Mouse (Mus musculus): ENCODE measurements at regions not wholly inside any gene's neighbourhood (a gene's known extent, or its start where the extent isn't known, plus 50 kb on each side); places are given as distances from the start of the nearest gene placed in this dataset.

DNA sequence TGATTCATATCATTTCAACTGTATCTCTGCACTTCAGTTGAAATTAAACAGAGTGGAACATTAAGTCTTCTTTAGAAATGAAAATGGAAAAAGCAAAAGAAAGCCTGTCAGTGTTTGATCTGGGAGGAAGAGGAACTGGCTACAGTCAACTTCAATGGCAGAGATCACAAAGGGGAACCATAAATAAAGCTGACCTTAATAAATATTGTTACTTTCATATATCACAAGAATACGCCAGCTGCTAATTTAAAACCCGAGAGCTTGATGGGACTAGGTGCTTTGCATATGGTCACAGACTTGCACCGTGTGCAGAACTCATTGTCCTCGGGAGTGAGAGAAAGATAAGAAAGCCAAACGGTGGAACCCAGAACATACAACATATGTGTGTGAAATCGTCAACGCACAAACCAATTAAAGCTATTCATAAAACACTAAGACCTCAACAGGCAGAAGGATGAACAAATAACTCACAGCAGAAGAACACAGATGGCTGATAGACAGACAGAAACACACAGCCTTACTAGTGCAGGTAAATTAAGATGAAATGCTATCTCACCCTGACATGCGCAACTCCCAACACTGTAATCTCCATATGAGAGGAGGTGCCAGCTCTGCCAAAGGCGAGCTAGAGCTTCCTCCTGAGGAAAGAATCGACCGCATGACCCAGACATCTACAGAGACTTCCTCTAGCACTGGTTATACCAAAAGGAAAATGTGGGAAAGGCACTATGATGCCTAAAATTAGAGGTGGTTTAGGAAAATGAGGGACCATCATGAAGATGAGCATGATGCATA lies 189.9 kb downstream of the Hlx start:
- TF ChIP-seq SIN3A (IDR thresholded peaks at IDR 0.05; ENCODE audit: low read length) (no peak), ZMIZ1 (IDR thresholded peaks at IDR 0.05; ENCODE audit: low read depth, low read length) (no peak), TCF12 (IDR thresholded peaks at IDR 0.05; ENCODE audit: low read depth, low read length) (no peak), MAX (IDR thresholded peaks at IDR 0.05; ENCODE audit: low read length) (no peak), HCFC1 (IDR thresholded peaks at IDR 0.05; ENCODE audit: low read depth, low read length) (no peak), USF2 (IDR thresholded peaks at IDR 0.05; ENCODE audit: borderline replicate concordance in 1 of 2, insufficient read depth in 1 of 2, low read depth in 1 of 2, low read length in 2 of 2) (no peak), MYB (IDR thresholded peaks at IDR 0.05; ENCODE audit: low read depth, low read length) (no peak), POLR2AphosphoS2 (IDR thresholded peaks at IDR 0.05; ENCODE audit: low read length) (no peak), POLR2A (IDR thresholded peaks at IDR 0.05; ENCODE audit: control insufficient read depth in 1 of 2, insufficient read depth in 1 of 2, low read depth in 1 of 2, low read length in 2 of 2, poor library complexity in 1 of 2) (no peak)
- Histone ChIP-seq H3K9me3 (replicated peaks; ENCODE audit: insufficient read depth, low read length) (no peaks in the 10 kb centered on the region), H3K27me3 (ENCODE audit: control insufficient read depth in 1 of 2, insufficient read depth in 2 of 2, low read length in 2 of 2) (no peaks in the 10 kb centered on the region), H3K79me2 (ENCODE audit: control insufficient read depth, insufficient read depth, low read length, poor library complexity) (no peaks in the 10 kb centered on the region), H3K4me1 (ENCODE audit: control insufficient read depth in 1 of 2, insufficient read depth in 2 of 2, low read length in 2 of 2) (no peaks in the 10 kb centered on the region), H3K36me3 (ENCODE audit: control insufficient read depth in 1 of 2, insufficient read depth in 2 of 2, low read length in 2 of 2) (no peaks in the 10 kb centered on the region), H3K4me3 (ENCODE audit: control insufficient read depth in 1 of 2, insufficient read depth in 1 of 2, low read depth in 2 of 2, low read length in 2 of 2) (no peak overlapping the region), H3K27ac (ENCODE audit: control insufficient read depth, low read depth, low read length) (no peak overlapping the region), H3K9ac (ENCODE audit: control insufficient read depth, low read depth, low read length, poor library complexity, severe bottlenecking) (no peak overlapping the region)
- DNase-seq (ENCODE audit: low read depth, low spot score) = no peak

DNA sequence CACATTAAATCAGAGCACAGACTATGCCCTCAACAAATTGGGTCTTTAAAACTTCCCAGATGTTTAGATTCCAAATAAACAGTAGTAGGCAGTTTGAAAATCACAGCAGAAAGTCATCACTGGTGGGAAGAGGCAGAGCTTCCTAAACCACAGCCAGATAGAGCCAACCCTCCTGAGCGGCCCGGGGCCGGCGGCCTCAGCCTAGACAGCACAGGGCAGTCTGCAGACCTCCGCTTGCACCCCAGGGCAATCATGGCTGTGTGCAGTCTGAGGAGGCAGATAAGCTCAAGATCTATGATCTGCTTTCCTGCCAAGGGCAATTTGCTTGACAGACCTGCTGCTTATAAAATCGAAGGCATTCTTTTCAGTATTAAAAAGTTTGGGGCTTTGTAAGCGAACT lies 192.6 kb downstream of the Hlx start:
- Histone ChIP-seq H3K36me3 (ENCODE audit: control insufficient read depth in 1 of 2, insufficient read depth in 2 of 2, low read length in 2 of 2) (no peaks in the 10 kb centered on the region), H3K4me3 (ENCODE audit: control insufficient read depth in 1 of 2, insufficient read depth in 1 of 2, low read depth in 2 of 2, low read length in 2 of 2) (no peak overlapping the region), H3K79me2 (ENCODE audit: control insufficient read depth, insufficient read depth, low read length, poor library complexity) (no peaks in the 10 kb centered on the region), H3K27me3 (ENCODE audit: control insufficient read depth in 1 of 2, insufficient read depth in 2 of 2, low read length in 2 of 2) (no peaks in the 10 kb centered on the region), H3K27ac (ENCODE audit: control insufficient read depth, low read depth, low read length) (no peak overlapping the region), H3K9me3 (replicated peaks; ENCODE audit: insufficient read depth, low read length) (no peaks in the 10 kb centered on the region), H3K9ac (ENCODE audit: control insufficient read depth, low read depth, low read length, poor library complexity, severe bottlenecking) (no peak overlapping the region), H3K4me1 (ENCODE audit: control insufficient read depth in 1 of 2, insufficient read depth in 2 of 2, low read length in 2 of 2) (no peaks in the 10 kb centered on the region)
- no peak for TF ChIP-seq USF1 (IDR thresholded peaks at IDR 0.05; ENCODE audit: low read depth, low read length)
- TF ChIP-seq EP300 (IDR thresholded peaks at IDR 0.05; ENCODE audit: low read depth in 1 of 2, low read length in 2 of 2) = no peak
- no peak for TF ChIP-seq TAL1 (IDR thresholded peaks at IDR 0.05; ENCODE audit: low read length)
- no peak for TF ChIP-seq MEF2A (IDR thresholded peaks at IDR 0.05; ENCODE audit: extremely low read depth, insufficient replicate concordance, low read depth, low read length, poor library complexity, severe bottlenecking)
- TF ChIP-seq CTCF (IDR thresholded peaks at IDR 0.05 in 2 of 3, conservative IDR thresholded peaks at IDR 0.05 in 1 of 3; ENCODE audit: control insufficient read depth in 1 of 3, insufficient read depth in 1 of 3, low read depth in 2 of 3, low read length in 3 of 3, poor library complexity in 1 of 3, severe bottlenecking in 1 of 3) = no peak
- TF ChIP-seq GATA1 (IDR thresholded peaks at IDR 0.05; ENCODE audit: low read depth, low read length) = no peak
- no peak for TF ChIP-seq POLR2A (IDR thresholded peaks at IDR 0.05; ENCODE audit: control insufficient read depth in 1 of 2, insufficient read depth in 1 of 2, low read depth in 1 of 2, low read length in 2 of 2, poor library complexity in 1 of 2)
- no peak for TF ChIP-seq KAT2A (conservative IDR thresholded peaks at IDR 0.05; ENCODE audit: low read depth, low read length)
- TF ChIP-seq MXI1 (IDR thresholded peaks at IDR 0.05; ENCODE audit: low read depth, low read length) = no peak
- TF ChIP-seq E2F4 (IDR thresholded peaks at IDR 0.05; ENCODE audit: borderline replicate concordance, low read depth, low read length) = no peak
- no peak for TF ChIP-seq HCFC1 (IDR thresholded peaks at IDR 0.05; ENCODE audit: low read depth, low read length)
- no peak for TF ChIP-seq GABPA (IDR thresholded peaks at IDR 0.05; ENCODE audit: low read depth, low read length)
- no peak for TF ChIP-seq ZMIZ1 (IDR thresholded peaks at IDR 0.05; ENCODE audit: low read depth, low read length)
- TF ChIP-seq NELFE (IDR thresholded peaks at IDR 0.05; ENCODE audit: low read depth, low read length) = no peak
- no peak for TF ChIP-seq MYB (IDR thresholded peaks at IDR 0.05; ENCODE audit: low read depth, low read length)
- DNase-seq (ENCODE audit: low read depth, low spot score) = no peak

All from MEL (cell line).